Mouse (Mus musculus) embryonic fibroblast, embryonic 13.5 days (primary cell): Measurements from ENCODE around the gene Tmem45a2.

Experiments used
- CTCF ChIP-seq: IDR thresholded peaks from 2 replicates; pipeline ENCODE4 v1.5.1; 2011; ENCODE audit warnings: mild to moderate bottlenecking, control low read depth, low read length, moderate library complexity, borderline replicate concordance; ENCODE audit not compliant: insufficient read depth
- POLR2A ChIP-seq: IDR thresholded peaks from 2 replicates; pipeline ENCODE4 v1.6.1; 2011; ENCODE audit warnings: low read depth, mild to moderate bottlenecking, control low read depth, low read length, moderate library complexity

- TF ChIP-seq CTCF = no peak
- TF ChIP-seq POLR2A = no peak
These were observed 32.6 kb downstream of the Tmem45a2 start for GRCm38 (mm10) chr16:57038600-57038999.
